Mouse (Mus musculus) spleen, adult 12 weeks (tissue): ENCODE data around the gene Tmem117.

Experiments
- DNase-seq: peaks from one replicate; pipeline ENCODE4 v3.0.0; 2022; ENCODE audit warnings: low spot score

Gene Tmem117

DNA sequence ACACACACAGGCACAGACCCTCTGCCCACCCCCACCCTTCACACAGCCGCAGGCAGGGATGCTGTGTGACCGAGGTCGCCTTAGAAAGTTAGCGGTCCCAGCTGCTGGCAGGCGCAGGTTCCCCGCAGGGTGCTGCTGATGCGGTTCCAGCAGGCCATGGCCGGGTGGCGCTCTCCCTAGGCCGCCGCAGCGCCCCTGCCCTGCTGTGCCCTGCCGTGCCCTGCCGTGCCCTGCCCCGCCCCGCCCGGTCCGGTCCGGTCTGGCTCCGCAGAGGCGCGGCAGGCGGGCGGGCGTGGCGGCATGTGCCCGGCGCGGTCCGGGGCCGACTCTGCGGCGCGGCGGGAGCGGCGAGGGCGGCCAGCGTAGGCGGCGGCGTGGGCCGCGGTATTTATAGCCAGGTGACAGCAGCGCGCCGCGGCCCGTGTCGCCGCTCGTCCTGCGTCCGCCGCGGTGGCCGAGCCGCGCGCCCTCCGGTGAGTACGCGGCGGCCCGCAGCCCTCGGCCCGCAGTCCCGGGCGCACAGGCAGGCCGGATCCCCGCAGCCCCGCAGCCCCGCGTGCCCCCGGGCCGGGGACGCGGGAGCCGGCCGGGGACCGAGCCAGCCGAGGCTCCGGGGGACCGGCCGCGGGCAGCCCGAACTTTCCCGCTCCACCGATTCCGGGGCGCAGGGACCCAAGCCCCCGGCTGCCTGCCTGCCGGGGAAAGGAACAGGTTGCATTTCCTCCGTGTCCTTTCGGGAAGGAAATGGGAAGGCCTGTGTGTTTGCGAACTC, at the start of gene Tmem117:
TSS of gene Tmem117 (plus strand) at position 403 of the 772 bp plus-strand sequence.
- DNase-seq = no peak

DNA sequence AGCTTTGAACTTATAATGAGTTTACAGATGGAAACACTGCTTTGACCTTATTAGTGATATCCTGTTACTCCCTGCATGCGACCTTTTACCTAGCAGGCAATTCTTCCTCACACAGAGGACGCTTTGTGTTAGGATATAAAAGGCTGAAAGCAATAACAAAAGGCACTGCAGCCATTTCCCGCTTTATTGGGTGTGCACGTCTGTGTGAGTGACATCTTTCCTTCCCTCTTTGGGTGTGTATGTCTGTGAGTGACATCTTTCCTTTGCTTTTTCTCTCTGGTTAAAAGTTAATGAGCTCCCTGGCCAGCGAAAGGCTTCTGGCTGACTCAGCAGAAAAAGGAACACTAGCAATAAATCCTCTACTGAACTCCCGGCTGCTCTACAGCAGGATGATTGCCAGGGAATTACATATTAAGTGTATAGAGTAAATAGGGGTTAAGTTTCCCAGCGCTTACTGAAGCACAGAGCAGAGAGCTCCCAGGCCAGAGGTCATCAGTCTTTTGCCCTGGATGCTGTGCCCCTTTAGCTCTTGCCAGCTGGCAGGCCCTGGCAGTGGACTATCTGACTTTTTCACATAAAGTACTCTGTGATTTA, 46.9 kb upstream of the Tmem117 start:
- DNase-seq = no peak

DNA sequence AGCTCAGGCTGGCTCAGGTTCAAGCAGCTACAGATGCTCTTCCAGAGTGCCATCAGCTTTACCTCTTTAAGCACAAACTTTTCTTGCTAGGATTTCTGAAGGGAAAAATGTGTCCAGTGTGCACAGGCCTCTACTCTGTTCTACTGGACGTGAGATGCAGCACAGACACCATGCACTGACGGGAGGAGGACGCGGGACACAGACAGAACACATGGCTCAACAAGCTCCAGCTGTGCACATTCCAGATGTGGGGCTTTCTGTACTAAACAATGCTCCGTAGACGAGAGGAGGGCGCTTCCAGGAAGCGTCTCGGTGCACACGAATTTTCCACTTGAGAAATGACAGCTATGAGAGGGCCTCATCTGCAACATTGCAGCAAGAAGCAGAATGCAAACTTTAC, 45.9 kb upstream of the Tmem117 start:
- DNase-seq = no peak

DNA sequence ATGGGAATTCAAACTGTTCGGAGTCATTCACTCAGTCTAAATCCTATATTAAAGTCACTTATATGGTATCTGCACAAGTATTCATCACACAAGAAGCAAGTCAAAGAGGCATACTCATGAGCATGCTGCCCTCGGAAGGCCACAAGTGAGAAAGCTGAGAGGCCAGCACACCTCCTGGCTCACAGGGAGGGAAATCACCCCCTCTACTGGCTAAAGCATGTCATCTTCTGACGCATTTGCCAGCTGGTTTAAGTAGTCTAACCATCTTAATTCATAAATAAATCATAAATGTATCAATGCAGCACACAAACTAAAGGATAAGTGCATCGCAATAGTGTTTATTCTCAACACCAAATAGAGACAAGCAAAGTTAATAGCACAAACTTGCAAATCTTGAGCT, 44.3 kb upstream of the Tmem117 start:
- DNase-seq = no peak

DNA sequence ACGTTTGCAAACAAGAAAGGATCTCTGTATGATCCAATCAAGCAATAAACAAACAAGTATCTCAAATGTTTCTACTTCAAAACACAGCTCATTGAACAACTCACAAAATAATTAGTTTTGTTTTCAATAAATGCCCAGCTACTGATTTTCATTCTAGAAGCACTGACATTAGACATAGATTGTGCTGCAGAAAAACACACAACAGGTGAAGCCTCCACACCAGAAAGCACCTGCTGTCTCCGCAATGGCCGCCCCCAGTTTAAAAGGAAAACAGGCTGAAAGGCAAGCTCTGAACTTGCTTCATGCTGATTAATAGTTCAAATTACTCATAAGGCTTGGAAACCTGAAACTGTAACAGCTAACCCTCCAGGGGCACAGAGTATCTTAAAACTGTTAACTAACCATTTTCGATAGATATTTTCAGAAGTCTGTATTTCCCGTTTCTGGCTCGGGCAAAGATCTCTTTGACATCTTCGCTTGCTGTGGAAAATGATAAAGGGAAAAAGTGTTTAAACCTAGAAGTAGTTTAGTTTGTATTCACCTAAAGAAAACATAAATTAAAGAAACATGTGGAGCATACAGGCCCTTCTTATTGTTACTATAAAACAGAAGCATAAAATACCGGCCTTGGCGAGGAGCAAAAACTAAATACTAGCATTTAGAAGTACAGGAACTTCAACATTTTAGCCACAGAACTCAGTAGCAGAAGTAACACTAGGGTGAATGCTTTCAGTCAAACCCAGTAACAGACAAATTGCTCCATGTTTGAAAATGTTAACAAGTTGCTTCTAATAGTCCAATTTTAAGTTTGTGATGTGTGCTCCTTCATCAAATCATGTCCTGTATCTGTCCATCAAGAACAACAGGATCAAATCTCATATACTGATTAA, 41.0 kb upstream of the Tmem117 start:
- no peak for DNase-seq

DNA sequence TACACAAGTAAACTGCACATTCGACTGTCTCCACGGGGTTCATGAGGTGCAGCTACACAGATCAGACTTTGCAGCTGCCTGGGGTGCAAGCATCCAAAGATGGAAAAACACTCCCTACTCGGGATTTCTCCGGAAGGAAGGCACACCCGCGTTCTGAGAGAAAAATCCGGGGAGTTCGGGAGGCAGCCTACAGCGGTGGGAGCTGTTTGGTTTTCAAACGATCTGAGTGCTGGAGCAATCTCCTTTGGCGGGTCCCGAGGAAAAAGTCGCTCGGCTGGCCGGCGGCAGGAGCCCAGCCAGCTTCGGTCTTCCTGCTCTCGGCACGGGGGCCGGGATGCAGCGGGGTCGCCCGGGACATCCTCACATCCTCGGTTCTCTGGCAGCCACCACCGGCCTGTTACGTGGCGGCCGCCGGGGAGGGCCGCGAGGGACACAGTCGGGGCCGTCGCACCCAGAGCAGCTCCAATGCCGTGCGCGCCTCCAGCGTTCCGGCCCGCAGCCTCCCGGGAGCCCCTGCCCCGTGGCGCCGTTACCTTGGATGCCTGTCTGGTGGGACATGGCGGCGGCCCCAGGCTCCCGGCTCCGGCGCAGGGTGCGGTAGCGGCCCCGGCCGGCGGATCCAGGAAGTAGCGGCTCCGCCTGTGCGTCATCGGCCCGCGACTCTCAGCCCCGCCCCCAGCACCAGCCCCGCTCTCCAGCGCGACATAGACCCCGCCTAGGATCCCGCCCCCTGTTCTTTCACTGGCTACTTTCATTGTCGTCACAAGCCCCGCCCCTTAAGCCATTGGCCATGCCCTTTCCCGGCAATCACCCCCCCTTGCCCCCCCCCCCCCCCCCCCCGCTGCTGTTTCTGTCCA, 39.6 kb upstream of the Tmem117 start, which contains the start of gene Twf1:
TSS of gene Twf1 (minus strand) at position 671 of the 857 bp plus-strand sequence.
- DNase-seq = peak; percentile 95

DNA sequence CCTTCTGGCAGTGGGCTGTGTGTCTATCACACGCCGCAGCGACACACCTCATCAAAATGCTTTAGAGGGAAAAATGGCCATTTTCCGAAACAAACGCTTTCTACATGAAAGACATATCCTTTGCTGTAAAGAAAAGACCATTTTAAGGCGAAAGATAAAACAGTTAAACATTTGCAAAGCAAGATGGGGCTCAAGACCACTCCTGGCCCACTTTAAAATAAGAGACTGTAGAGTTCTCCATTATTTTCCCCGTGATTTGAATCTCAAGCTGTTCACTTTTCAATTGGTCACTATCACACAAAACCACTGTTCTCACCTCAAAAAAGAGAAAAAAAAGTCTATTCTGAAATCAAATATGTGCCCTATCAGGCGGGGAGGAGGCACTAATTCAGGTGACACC, 38.9 kb upstream of the Tmem117 start:
- DNase-seq = no peak

DNA sequence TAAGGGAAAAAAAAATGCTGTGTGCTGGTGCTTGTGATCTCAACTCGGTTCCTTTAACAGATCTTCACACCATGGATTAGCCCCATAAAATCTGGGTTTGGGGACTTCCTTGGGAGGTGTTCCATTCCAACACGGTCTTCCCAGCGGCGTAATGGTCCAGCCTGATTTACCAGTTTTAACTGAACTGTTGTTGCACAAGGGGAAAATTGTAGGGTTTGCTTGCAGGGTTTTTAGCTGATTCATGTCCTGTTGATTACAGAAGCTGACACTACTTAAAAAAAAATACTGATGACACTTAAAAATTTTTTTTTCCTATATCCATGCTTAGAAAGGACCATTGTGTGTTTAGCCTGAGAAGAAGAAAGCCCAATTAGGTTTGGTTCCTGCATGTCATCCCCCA, 37.7 kb upstream of the Tmem117 start:
- DNase-seq = no peak

DNA sequence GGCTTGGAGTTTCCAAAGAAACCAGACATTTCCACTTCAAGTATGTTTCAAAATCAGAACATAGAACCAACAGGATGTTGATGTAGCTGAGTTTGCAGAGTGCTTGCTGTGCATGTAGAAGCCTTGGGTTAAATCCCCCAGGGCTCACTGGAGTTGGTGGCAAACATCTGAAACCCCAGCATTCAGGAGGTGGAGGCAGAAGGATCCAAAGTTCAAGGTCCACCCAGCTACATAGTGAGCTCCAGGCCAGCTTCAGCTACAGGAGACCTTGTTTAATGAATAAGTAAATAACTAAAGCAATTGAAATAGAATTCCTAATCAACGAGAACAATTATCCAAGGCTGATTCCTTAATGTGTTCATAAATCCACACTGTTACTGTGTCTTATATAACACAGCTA, 35.4 kb upstream of the Tmem117 start:
- no peak for DNase-seq

DNA sequence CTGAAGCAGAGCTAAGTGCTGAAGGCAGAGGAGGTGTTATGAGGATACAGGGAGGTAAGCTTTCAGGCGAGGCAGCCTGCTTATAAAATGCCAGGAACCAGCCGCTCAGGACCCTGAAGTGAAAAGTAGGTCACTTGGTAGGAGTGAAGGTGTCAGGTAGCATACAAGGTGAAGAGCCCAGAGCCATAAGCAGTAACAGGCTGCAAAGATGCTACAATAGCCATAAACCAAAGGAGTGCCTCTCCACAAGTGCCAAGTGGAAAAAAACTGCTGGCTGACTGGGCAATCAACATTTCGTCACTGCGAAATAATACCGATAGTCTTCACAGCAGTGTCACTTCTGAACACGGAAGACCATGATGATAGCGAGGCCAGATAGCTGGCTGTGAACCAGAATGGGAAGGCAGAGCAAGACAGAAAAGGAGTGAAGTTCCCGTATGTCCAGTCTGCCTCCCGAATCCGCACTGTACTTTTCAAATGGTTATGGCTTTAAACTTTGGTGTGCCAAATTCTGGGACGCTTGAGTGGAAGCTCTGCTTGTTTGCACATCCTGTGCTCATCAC, 28.8 kb upstream of the Tmem117 start:
- no peak for DNase-seq

DNA sequence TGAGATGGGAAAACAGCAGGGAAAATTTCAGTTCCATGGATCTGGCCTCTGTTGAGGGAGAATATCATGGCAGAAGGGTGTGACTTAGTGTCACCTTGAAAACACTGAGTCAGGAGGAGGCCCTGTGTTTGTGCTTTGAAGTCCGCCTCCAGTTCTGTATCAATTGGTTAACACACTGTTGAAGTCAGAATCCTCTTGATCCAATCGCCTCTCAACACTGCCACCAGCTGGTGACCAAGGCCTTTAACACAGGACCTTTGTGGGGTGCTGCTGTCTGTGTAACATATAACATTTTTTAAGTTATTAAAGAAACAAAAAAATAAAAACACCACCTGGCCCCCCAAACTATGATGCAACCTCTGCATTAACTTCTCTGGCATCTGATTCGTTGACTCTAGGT, 27.7 kb upstream of the Tmem117 start:
- no peak for DNase-seq

DNA sequence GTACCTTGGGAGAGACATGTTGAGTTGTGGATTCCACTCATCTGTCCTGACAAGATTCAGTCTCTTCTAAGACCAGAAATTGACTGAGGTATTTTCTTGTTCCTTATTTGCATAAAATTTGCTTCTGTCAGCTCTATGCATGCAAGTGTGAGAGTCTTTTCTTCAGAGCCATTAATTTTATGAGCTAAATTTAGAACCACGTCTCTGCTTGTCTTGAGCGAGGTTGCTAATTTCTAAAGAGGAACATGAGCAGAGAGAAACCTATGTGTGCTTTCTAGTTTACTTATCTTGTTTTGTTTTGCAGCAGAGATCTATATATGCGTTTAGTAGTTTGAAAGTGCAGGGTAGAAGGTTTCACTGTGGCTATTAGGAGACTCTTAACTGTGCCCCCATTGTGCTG, 26.6 kb upstream of the Tmem117 start:
- DNase-seq = no peak

DNA sequence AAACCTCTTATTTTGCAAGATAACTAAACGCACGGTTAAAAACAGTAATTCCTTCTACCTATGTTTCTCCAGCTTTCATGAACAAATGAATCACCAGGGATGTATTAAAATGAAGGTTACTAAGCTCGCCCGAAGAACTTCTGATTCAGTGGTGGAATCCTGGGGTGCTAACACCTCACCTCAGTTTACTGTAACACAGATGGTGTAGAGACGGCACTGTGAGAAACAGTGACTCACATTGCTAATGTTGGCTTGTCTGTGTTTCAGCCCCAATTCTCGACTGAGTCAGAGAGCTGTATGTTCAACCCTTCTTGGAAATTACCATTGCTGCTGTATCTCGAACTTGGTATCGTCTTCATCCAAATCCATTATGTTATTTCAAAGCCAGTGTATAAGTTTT, 21.3 kb upstream of the Tmem117 start:
- DNase-seq = no peak

DNA sequence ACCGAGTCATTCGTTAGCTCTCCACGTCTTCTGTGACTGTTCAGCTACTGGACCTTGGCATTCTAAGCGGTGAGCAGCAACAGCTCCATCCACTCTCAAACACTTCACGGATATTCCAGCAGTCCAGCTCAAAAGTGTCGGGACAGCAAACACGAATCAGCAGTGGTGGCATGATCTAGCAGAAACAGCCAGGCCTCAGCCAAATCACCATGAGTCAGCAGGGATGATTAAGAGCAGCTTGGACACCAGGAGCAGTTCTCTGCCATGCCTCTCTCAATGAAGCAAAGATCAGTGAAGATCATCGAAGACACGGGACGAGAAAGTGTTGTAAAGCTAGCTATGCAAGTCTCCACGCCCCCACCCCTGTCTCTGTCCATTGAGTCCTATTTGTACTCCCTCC, 13.0 kb upstream of the Tmem117 start:
- DNase-seq = no peak

DNA sequence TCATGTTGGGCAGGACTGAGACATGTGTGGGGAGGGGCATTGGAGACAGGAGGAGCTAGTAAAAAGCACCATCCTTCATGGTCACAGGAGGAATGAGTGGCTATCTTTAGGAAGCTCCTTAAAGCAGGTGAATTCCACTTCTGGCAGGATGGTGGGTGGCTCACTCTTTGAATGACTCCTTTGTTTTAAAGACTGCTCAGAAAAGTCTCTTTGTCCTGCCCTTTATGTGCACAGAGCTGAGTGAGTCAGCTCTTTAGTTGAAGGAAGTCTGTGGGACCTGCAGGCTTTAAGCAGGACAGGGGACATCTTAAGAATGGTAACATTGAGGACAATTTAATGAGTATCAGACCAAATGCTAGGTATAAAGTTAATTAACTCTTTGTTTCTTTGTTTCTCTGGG, 8.1 kb upstream of the Tmem117 start:
- DNase-seq = no peak

DNA sequence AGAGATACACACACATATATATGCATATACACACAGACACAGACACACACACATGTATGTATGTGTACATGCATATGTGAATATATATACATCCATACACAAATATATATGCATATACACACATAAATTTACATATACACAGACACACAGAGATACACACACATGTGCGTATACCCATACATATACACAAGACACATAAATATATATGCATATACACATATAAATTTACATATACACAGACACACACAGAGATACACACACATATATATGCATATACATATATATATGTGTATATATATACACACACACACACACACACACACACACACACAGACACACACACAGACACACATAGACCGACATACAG, 586 bp upstream of the Tmem117 start:
- no peak for DNase-seq

DNA sequence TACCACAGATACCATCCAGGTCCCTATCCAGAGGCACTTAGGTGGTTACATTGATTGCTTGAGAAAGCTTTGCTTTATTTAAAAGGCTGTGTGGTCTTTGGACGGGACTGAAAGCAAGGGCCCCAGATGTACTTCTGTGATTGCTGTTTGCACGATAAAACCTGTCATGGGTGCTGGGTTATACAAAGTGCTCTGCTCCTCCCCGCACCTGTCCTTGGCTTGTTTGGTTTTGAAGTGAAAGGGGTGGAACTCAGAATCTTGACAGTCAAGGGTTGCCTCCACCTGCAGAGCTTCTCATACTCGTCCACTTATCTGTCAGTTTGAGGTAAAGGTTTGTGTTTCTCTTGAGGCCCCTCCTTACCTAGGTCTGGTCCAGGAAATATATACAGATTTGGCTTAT, 1.5 kb downstream of the Tmem117 start:
- DNase-seq = no peak

DNA sequence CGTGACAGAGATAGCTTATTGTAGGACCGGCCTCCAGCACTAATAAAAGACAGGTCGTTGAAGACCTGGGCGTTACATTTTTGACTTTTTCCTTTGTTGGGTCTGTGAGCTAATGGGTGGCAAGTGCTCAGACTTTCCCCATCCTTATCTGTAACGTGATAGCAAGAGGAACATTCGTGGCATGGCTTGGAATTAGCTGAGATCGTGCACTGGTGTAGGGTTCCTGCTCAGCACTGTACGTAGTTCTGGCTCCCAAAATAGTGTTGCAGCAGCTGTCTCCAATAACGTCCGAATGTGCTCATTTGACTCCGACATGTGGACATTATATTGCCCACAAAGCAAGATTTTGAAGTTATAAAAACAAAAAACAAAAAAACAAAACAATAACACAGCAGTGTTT, 5.5 kb downstream of the Tmem117 start:
- no peak for DNase-seq

DNA sequence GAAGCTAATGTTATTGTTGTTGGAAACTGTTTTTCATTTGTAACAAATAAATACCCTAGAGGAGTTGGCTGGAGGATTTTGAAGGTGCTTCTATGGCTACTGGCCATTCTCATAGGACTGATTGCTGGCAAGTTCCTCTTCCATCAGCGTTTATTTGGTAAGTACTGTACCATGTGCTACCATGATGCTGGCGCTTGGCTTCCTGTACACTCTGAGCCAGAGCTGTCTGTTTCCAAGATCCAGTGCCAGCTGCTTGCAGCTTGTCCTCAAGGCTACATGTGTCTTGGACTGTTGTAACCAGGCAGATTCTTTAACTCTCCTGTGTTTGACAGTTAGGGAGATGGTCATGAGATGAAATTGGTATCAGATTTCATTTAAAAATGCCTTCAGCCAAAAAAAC, 9.2 kb downstream of the Tmem117 start:
- no peak for DNase-seq

DNA sequence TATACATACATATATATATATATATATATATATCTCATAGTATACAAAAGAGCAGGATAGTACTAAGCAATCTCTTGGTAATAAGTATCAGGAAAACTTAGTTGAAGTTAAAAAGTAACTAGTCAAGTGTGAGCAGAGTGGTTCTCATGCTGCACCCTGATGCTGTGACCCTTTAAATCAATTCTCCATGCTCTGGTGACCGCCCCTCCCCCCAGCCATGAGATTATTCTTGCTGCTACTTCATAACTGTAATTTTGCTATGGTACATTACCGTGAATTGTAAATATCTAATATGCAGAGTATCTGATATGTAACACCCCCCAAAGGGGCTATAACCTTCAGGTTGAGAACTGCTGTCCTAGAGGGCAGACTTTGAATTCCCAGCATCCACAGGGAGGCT, 10.1 kb downstream of the Tmem117 start:
- no peak for DNase-seq

DNA sequence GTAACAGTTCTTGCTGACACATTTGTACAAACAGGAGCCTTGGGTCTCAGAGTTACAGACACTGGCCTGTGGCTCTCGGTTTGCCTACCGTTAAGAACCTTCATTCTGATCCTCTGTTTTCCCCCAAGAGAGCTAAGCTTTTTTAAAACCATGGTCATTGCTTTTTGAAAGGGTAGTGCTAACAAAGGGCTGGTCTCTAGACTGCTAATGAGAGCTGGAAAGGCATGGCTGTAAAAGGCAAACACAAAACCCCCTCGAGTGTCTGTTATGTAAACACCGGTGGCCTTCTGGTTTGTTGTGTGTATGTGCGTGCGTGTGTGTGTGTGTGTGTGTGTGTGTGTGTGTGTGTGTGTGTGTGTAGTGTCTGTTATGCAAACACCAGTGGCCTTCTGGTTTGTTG, 17.0 kb downstream of the Tmem117 start:
- no peak for DNase-seq

DNA sequence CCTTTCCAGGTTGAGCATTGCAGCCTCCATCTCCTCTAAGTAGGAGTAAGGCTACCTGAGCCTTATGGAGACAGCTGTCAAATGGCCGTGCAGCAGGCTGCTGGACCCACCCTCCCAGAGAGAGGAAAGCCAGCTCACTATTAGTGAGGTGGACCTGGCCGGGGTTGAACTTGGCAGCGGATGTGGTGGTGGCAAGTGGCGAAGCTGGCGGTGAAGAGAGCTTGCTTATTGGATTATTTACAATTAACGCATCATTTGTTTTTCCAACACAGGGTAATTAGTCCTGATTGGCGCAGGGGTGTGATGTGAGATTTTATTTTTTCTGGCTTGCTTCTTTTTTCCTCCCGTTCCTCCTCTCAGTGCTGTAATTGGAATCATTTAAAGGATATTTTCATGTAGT, 19.4 kb downstream of the Tmem117 start:
- DNase-seq = no peak
